Mouse (Mus musculus): ENCODE measurements around the gene Mctp1. TPM values are rescaled to one million over a fixed set of nuclear protein-coding genes. Genes with fewer than 3 reads are reported as not detected.

The Mctp1 gene
- total and polyA plus RNA-seq, 3 experiments = not detected

GRCm38 (mm10) chr13:76824932-76825694 is 440.8 kb downstream of the Mctp1 start:
- no peak for DNase-seq (ENCODE audit: low read depth, low spot score)
- H3K4me1 ChIP-seq (ENCODE audit: control insufficient read depth in 1 of 2, insufficient read depth in 2 of 2, low read length in 2 of 2) = no peaks in the 10 kb centered on the region
- H3K27me3 ChIP-seq (ENCODE audit: control insufficient read depth in 1 of 2, insufficient read depth in 2 of 2, low read length in 2 of 2) = no peaks in the 10 kb centered on the region; a peak in 1 of 4 replicates
- H3K36me3 ChIP-seq (ENCODE audit: control insufficient read depth in 1 of 2, insufficient read depth in 2 of 2, low read length in 2 of 2) = no peaks in the 10 kb centered on the region
- no peak overlapping the region for H3K27ac ChIP-seq (ENCODE audit: control insufficient read depth, low read depth, low read length)
- no peak for TF ChIP-seq ELF1 (IDR thresholded peaks at IDR 0.05; ENCODE audit: low read depth, low read length)
- TF ChIP-seq USF2 (IDR thresholded peaks at IDR 0.05; ENCODE audit: borderline replicate concordance in 1 of 2, insufficient read depth in 1 of 2, low read depth in 1 of 2, low read length in 2 of 2) = no peak
- no peak for TF ChIP-seq MAX (IDR thresholded peaks at IDR 0.05; ENCODE audit: low read length)
- TF ChIP-seq ETS1 (IDR thresholded peaks at IDR 0.05; ENCODE audit: low read depth, low read length) = no peak
- TF ChIP-seq USF1 (IDR thresholded peaks at IDR 0.05; ENCODE audit: low read depth, low read length) = no peak
- TF ChIP-seq POLR2AphosphoS2 (IDR thresholded peaks at IDR 0.05; ENCODE audit: low read length) = no peak
- TF ChIP-seq NELFE (IDR thresholded peaks at IDR 0.05; ENCODE audit: low read depth, low read length) = no peak
- TF ChIP-seq POLR2A (IDR thresholded peaks at IDR 0.05; ENCODE audit: control insufficient read depth in 1 of 2, insufficient read depth in 1 of 2, low read depth in 1 of 2, low read length in 2 of 2, poor library complexity in 1 of 2) = no peak
- TF ChIP-seq TBP (IDR thresholded peaks at IDR 0.05; ENCODE audit: low read depth, low read length) = no peak
- H3K79me2 ChIP-seq (ENCODE audit: control insufficient read depth, insufficient read depth, low read length, poor library complexity) = no peaks in the 10 kb centered on the region
- no peak overlapping the region for H3K9ac ChIP-seq (ENCODE audit: control insufficient read depth, low read depth, low read length, poor library complexity, severe bottlenecking)
- H3K4me3 ChIP-seq (ENCODE audit: control insufficient read depth in 1 of 2, insufficient read depth in 1 of 2, low read depth in 2 of 2, low read length in 2 of 2) = no peak overlapping the region
- no peaks in the 10 kb centered on the region for H3K9me3 ChIP-seq (replicated peaks; ENCODE audit: insufficient read depth, low read length)

GRCm38 (mm10) chr13:76827738-76828137 is 443.4 kb downstream of the Mctp1 start:
- TF ChIP-seq ELF1 (IDR thresholded peaks at IDR 0.05; ENCODE audit: low read depth, low read length) (no peak), ZNF384 (IDR thresholded peaks at IDR 0.05; ENCODE audit: low read depth, low read length) (no peak), POLR2A (IDR thresholded peaks at IDR 0.05; ENCODE audit: control insufficient read depth in 1 of 2, insufficient read depth in 1 of 2, low read depth in 1 of 2, low read length in 2 of 2, poor library complexity in 1 of 2) (no peak), MXI1 (IDR thresholded peaks at IDR 0.05; ENCODE audit: low read depth, low read length) (no peak), EP300 (IDR thresholded peaks at IDR 0.05; ENCODE audit: low read depth in 1 of 2, low read length in 2 of 2) (no peak), HCFC1 (IDR thresholded peaks at IDR 0.05; ENCODE audit: low read depth, low read length) (no peak)
- no peak overlapping the region for H3K27ac ChIP-seq (ENCODE audit: control insufficient read depth, low read depth, low read length)
- DNase-seq (ENCODE audit: low read depth, low spot score) = no peak
- H3K9ac ChIP-seq (ENCODE audit: control insufficient read depth, low read depth, low read length, poor library complexity, severe bottlenecking) = no peak overlapping the region
- H3K27me3 ChIP-seq (ENCODE audit: control insufficient read depth in 1 of 2, insufficient read depth in 2 of 2, low read length in 2 of 2) = peaks cover 0 to 2% of the 10 kb centered on the region in 2 experiments; a peak in 2 of 4 replicates
- no peaks in the 10 kb centered on the region for H3K4me1 ChIP-seq (ENCODE audit: control insufficient read depth in 1 of 2, insufficient read depth in 2 of 2, low read length in 2 of 2)
- H3K4me3 ChIP-seq (ENCODE audit: control insufficient read depth in 1 of 2, insufficient read depth in 1 of 2, low read depth in 2 of 2, low read length in 2 of 2) = no peak overlapping the region
- no peaks in the 10 kb centered on the region for H3K36me3 ChIP-seq (ENCODE audit: control insufficient read depth in 1 of 2, insufficient read depth in 2 of 2, low read length in 2 of 2)
- H3K9me3 ChIP-seq (replicated peaks; ENCODE audit: insufficient read depth, low read length) = no peaks in the 10 kb centered on the region
- no peaks in the 10 kb centered on the region for H3K79me2 ChIP-seq (ENCODE audit: control insufficient read depth, insufficient read depth, low read length, poor library complexity)

GRCm38 (mm10) chr13:76838031-76838430 is 453.7 kb downstream of the Mctp1 start:
- Histone ChIP-seq H3K4me3 (ENCODE audit: control insufficient read depth in 1 of 2, insufficient read depth in 1 of 2, low read depth in 2 of 2, low read length in 2 of 2) (no peak overlapping the region), H3K4me1 (ENCODE audit: control insufficient read depth in 1 of 2, insufficient read depth in 2 of 2, low read length in 2 of 2) (no peaks in the 10 kb centered on the region), H3K27ac (ENCODE audit: control insufficient read depth, low read depth, low read length) (no peak overlapping the region), H3K36me3 (ENCODE audit: control insufficient read depth in 1 of 2, insufficient read depth in 2 of 2, low read length in 2 of 2) (no peaks in the 10 kb centered on the region), H3K9ac (ENCODE audit: control insufficient read depth, low read depth, low read length, poor library complexity, severe bottlenecking) (no peak overlapping the region), H3K27me3 (ENCODE audit: control insufficient read depth in 1 of 2, insufficient read depth in 2 of 2, low read length in 2 of 2) (no peaks in the 10 kb centered on the region), H3K79me2 (ENCODE audit: control insufficient read depth, insufficient read depth, low read length, poor library complexity) (no peaks in the 10 kb centered on the region), H3K9me3 (replicated peaks; ENCODE audit: insufficient read depth, low read length) (no peaks in the 10 kb centered on the region)
- DNase-seq (ENCODE audit: low read depth, low spot score) = no peak
- TF ChIP-seq POLR2A (IDR thresholded peaks at IDR 0.05; ENCODE audit: control insufficient read depth in 1 of 2, insufficient read depth in 1 of 2, low read depth in 1 of 2, low read length in 2 of 2, poor library complexity in 1 of 2) (no peak), CHD2 (IDR thresholded peaks at IDR 0.05; ENCODE audit: low read length) (no peak), MAZ (IDR thresholded peaks at IDR 0.05; ENCODE audit: low read depth, low read length) (no peak), TAL1 (IDR thresholded peaks at IDR 0.05; ENCODE audit: low read length) (no peak), RCOR1 (IDR thresholded peaks at IDR 0.05; ENCODE audit: low read depth, low read length) (no peak), MAX (IDR thresholded peaks at IDR 0.05; ENCODE audit: low read length) (no peak), CTCF (IDR thresholded peaks at IDR 0.05 in 2 of 3, conservative IDR thresholded peaks at IDR 0.05 in 1 of 3; ENCODE audit: control insufficient read depth in 1 of 3, insufficient read depth in 1 of 3, low read depth in 2 of 3, low read length in 3 of 3, poor library complexity in 1 of 3, severe bottlenecking in 1 of 3) (no peak), HCFC1 (IDR thresholded peaks at IDR 0.05; ENCODE audit: low read depth, low read length) (no peak), CHD1 (IDR thresholded peaks at IDR 0.05; ENCODE audit: low read depth, low read length) (no peak), BHLHE40 (IDR thresholded peaks at IDR 0.05; ENCODE audit: borderline replicate concordance, low read depth, low read length) (no peak), GABPA (IDR thresholded peaks at IDR 0.05; ENCODE audit: low read depth, low read length) (no peak), EP300 (IDR thresholded peaks at IDR 0.05; ENCODE audit: low read depth in 1 of 2, low read length in 2 of 2) (no peak), ZMIZ1 (IDR thresholded peaks at IDR 0.05; ENCODE audit: low read depth, low read length) (no peak), ZNF384 (IDR thresholded peaks at IDR 0.05; ENCODE audit: low read depth, low read length) (no peak), KAT2A (conservative IDR thresholded peaks at IDR 0.05; ENCODE audit: low read depth, low read length) (no peak), ZC3H11A (IDR thresholded peaks at IDR 0.05; ENCODE audit: low read depth, low read length) (no peak), ETS1 (IDR thresholded peaks at IDR 0.05; ENCODE audit: low read depth, low read length) (no peak)
